Mouse (Mus musculus): ENCODE measurements around the gene Onecut1. TPM values are rescaled to one million over a fixed set of nuclear protein-coding genes. Genes with fewer than 3 reads are reported as not detected.

Gene Onecut1
- total and polyA plus RNA-seq, 3 experiments, result not detected

DNA sequence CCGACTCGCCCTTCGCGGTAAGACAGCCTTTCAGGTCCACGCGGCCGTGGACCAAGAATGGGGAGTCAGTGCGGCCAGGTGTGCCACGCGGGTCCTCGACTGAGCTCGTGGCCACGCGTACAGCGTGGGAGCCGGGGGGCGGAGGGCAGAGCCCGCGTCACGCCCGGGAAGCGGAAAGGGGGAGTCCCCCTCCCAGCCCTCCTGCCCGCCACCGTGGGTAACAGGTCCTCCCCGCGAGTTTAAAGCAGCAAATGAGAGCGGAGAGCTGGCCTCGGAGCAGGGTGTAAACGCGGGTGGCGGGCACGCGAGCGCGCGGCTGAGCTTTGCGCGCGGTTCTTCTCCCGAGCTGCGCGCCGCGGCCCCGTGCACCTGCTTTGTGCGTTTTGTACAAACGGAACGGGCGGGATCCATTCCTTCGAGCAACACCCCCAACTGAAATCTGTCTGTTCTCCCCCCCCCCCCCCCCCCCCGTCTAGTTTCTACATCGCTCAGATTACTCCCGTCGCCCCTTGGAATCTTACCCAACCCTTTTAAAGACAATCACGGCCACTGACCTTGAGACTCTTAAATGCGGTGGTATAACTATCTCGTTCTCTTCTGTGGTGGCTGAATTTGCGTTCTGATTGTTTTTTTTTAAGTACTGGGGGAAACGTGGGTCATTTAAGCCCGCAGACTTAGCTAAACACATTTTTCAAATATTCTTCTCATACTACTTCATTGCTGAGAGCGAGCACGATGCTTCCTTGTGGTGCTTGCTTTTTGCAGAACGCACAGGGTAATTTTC, 12.3 kb upstream of the Onecut1 start:
- no peak for TF ChIP-seq CHD1 (IDR thresholded peaks at IDR 0.05; ENCODE audit: low read depth, low read length)
- TF ChIP-seq NELFE (IDR thresholded peaks at IDR 0.05; ENCODE audit: low read depth, low read length), result no peak
- no peak for TF ChIP-seq RAD21 (IDR thresholded peaks at IDR 0.05; ENCODE audit: low read depth, low read length)
- TF ChIP-seq UBTF (IDR thresholded peaks at IDR 0.05; ENCODE audit: borderline replicate concordance, insufficient read depth, low read depth, low read length), result no peak
- TF ChIP-seq E2F4 (IDR thresholded peaks at IDR 0.05; ENCODE audit: borderline replicate concordance, low read depth, low read length), result no peak
- no peak for TF ChIP-seq KAT2A (conservative IDR thresholded peaks at IDR 0.05; ENCODE audit: low read depth, low read length)
- TF ChIP-seq BHLHE40 (IDR thresholded peaks at IDR 0.05; ENCODE audit: borderline replicate concordance, low read depth, low read length), result no peak
- no peak for TF ChIP-seq MAFK (IDR thresholded peaks at IDR 0.05; ENCODE audit: borderline replicate concordance, low read depth, low read length)
- TF ChIP-seq POLR2AphosphoS5 (IDR thresholded peaks at IDR 0.05; ENCODE audit: borderline replicate concordance, low read depth, low read length), result no peak
- TF ChIP-seq TCF12 (IDR thresholded peaks at IDR 0.05; ENCODE audit: low read depth, low read length), result no peak
- TF ChIP-seq USF1 (IDR thresholded peaks at IDR 0.05; ENCODE audit: low read depth, low read length), result no peak
- no peak for TF ChIP-seq ZMIZ1 (IDR thresholded peaks at IDR 0.05; ENCODE audit: low read depth, low read length)
- TF ChIP-seq CHD2 (IDR thresholded peaks at IDR 0.05; ENCODE audit: low read length), result no peak
- no peak for TF ChIP-seq MYB (IDR thresholded peaks at IDR 0.05; ENCODE audit: low read depth, low read length)
- TF ChIP-seq GATA1 (IDR thresholded peaks at IDR 0.05; ENCODE audit: low read depth, low read length), result no peak
- TF ChIP-seq SMC3 (IDR thresholded peaks at IDR 0.05; ENCODE audit: low read depth, low read length), result no peak
- TF ChIP-seq CTCF (IDR thresholded peaks at IDR 0.05 in 2 of 3, conservative IDR thresholded peaks at IDR 0.05 in 1 of 3; ENCODE audit: control insufficient read depth in 1 of 3, insufficient read depth in 1 of 3, low read depth in 2 of 3, low read length in 3 of 3, poor library complexity in 1 of 3, severe bottlenecking in 1 of 3), result no peak
- TF ChIP-seq ELF1 (IDR thresholded peaks at IDR 0.05; ENCODE audit: low read depth, low read length), result no peak
- H3K9ac ChIP-seq (ENCODE audit: control insufficient read depth, low read depth, low read length, poor library complexity, severe bottlenecking), result no peak overlapping the region
- H3K36me3 ChIP-seq (ENCODE audit: control insufficient read depth in 1 of 2, insufficient read depth in 2 of 2, low read length in 2 of 2), result no peaks in the 10 kb centered on the region
- H3K27me3 ChIP-seq (ENCODE audit: control insufficient read depth in 1 of 2, insufficient read depth in 2 of 2, low read length in 2 of 2), result no peaks in the 10 kb centered on the region
- no peak overlapping the region for H3K27ac ChIP-seq (ENCODE audit: control insufficient read depth, low read depth, low read length)
- no peak overlapping the region for H3K4me3 ChIP-seq (ENCODE audit: control insufficient read depth in 1 of 2, insufficient read depth in 1 of 2, low read depth in 2 of 2, low read length in 2 of 2)
- H3K9me3 ChIP-seq (replicated peaks; ENCODE audit: insufficient read depth, low read length), result no peaks in the 10 kb centered on the region
- H3K79me2 ChIP-seq (ENCODE audit: control insufficient read depth, insufficient read depth, low read length, poor library complexity), result no peaks in the 10 kb centered on the region
- DNase-seq (ENCODE audit: low read depth, low spot score), result no peak
- H3K4me1 ChIP-seq (ENCODE audit: control insufficient read depth in 1 of 2, insufficient read depth in 2 of 2, low read length in 2 of 2), result no peaks in the 10 kb centered on the region

DNA sequence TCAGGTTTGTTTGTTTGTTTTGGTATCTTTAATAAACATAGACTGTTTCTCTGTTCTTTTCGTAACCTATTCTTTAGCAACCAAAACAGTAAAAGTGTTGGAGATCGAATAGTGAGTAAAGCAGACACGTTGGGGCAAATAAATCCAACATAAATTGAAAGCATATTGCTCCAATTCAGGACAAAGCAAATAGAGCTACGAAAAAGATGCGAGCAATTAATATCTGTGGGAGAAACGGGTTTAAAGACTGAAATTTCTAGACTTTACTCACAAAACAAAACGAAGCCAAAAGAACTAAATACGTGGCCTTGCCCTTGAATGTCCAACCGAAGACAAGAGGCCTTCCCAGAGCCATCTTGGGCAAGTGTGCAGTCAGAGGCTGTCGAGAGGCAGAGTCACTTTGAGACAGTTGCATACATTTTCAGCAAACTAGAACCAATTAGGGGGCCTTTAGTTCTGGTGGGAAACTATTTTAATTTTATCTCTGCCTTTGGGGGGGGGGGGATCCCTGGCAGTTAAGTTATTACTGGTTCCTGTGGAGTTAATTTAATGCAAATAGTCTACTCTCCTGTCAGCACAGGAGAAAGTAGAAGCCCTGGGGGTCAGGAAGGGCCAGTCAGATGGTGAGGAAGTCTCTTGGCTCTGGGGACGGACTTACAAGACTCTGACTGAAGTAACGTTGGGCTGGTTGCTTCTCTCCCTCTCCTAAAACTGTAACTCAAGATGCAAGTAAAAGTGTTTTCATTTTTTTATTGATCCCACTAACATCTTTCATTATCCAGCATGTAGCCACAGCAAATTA, 11.5 kb upstream of the Onecut1 start:
- Histone ChIP-seq H3K36me3 (ENCODE audit: control insufficient read depth in 1 of 2, insufficient read depth in 2 of 2, low read length in 2 of 2) (no peaks in the 10 kb centered on the region), H3K4me1 (ENCODE audit: control insufficient read depth in 1 of 2, insufficient read depth in 2 of 2, low read length in 2 of 2) (no peaks in the 10 kb centered on the region), H3K79me2 (ENCODE audit: control insufficient read depth, insufficient read depth, low read length, poor library complexity) (no peaks in the 10 kb centered on the region), H3K9me3 (replicated peaks; ENCODE audit: insufficient read depth, low read length) (no peaks in the 10 kb centered on the region), H3K27ac (ENCODE audit: control insufficient read depth, low read depth, low read length) (no peak overlapping the region), H3K9ac (ENCODE audit: control insufficient read depth, low read depth, low read length, poor library complexity, severe bottlenecking) (no peak overlapping the region), H3K4me3 (ENCODE audit: control insufficient read depth in 1 of 2, insufficient read depth in 1 of 2, low read depth in 2 of 2, low read length in 2 of 2) (no peak overlapping the region), H3K27me3 (ENCODE audit: control insufficient read depth in 1 of 2, insufficient read depth in 2 of 2, low read length in 2 of 2) (no peaks in the 10 kb centered on the region)
- TF ChIP-seq TCF12 (IDR thresholded peaks at IDR 0.05; ENCODE audit: low read depth, low read length) (no peak), MYC (IDR thresholded peaks at IDR 0.05; ENCODE audit: low read depth, low read length) (no peak), UBTF (IDR thresholded peaks at IDR 0.05; ENCODE audit: borderline replicate concordance, insufficient read depth, low read depth, low read length) (no peak), TAL1 (IDR thresholded peaks at IDR 0.05; ENCODE audit: low read length) (no peak), SIN3A (IDR thresholded peaks at IDR 0.05; ENCODE audit: low read length) (no peak), ZNF384 (IDR thresholded peaks at IDR 0.05; ENCODE audit: low read depth, low read length) (no peak), NRF1 (IDR thresholded peaks at IDR 0.05; ENCODE audit: insufficient read depth, low read depth, low read length, poor library complexity, severe bottlenecking) (no peak)
- DNase-seq (ENCODE audit: low read depth, low spot score), result no peak

Measured in MEL (cell line).